Mouse (Mus musculus): Measurements from ENCODE around the gene Olfr1047. TPM values are rescaled to one million over a fixed set of nuclear protein-coding genes. Genes with fewer than 3 reads are reported as not detected.

Olfr1047 gene
- polyA plus RNA-seq, 1 experiment from 2014 or later, result not detected

Other genes with a start within 250 kb of the Olfr1047 start
- not detected in 2 replicates for gene Olfr1031, start 241.1 kb downstream of the Olfr1047 start, polyA plus RNA-seq (2015; fragmentation: Nextera tagmentation; extraction: Ambion mirVana)
- not detected in 2 replicates for gene Olfr1032, start 225.9 kb downstream of the Olfr1047 start, polyA plus RNA-seq (2015; fragmentation: Nextera tagmentation; extraction: Ambion mirVana)
- 2.2 and 2.3 TPM in 2 replicates for gene Olfr1033, start 210.8 kb downstream of the Olfr1047 start, polyA plus RNA-seq (2015; fragmentation: Nextera tagmentation; extraction: Ambion mirVana)
- 0.13 TPM in 1 of 2 replicates, not detected in the other for gene Olfr1034, start 185.5 kb downstream of the Olfr1047 start, polyA plus RNA-seq (2015; fragmentation: Nextera tagmentation; extraction: Ambion mirVana)
- not detected in 2 replicates for gene Olfr1036, start 157.4 kb downstream of the Olfr1047 start, polyA plus RNA-seq (2015; fragmentation: Nextera tagmentation; extraction: Ambion mirVana)
- not detected in 2 replicates for gene Olfr1037, start 144.0 kb downstream of the Olfr1047 start, polyA plus RNA-seq (2015; fragmentation: Nextera tagmentation; extraction: Ambion mirVana)
- not detected in 2 replicates for gene Olfr1039, start 95.5 kb downstream of the Olfr1047 start, polyA plus RNA-seq (2015; fragmentation: Nextera tagmentation; extraction: Ambion mirVana)
- gene Olfr1040, start 84.7 kb downstream of the Olfr1047 start, polyA plus RNA-seq (2015; fragmentation: Nextera tagmentation; extraction: Ambion mirVana), result not detected in 2 replicates
- gene Olfr1042, start 69.6 kb downstream of the Olfr1047 start, polyA plus RNA-seq (2015; fragmentation: Nextera tagmentation; extraction: Ambion mirVana), result not detected in 2 replicates
- not detected in 2 replicates for gene Olfr1043, start 63.9 kb downstream of the Olfr1047 start, polyA plus RNA-seq (2015; fragmentation: Nextera tagmentation; extraction: Ambion mirVana)
- gene Olfr1044, start 53.6 kb downstream of the Olfr1047 start, polyA plus RNA-seq (2015; fragmentation: Nextera tagmentation; extraction: Ambion mirVana), result not detected in 2 replicates
- not detected in 2 replicates for gene Olfr52, start 45.7 kb downstream of the Olfr1047 start, polyA plus RNA-seq (2015; fragmentation: Nextera tagmentation; extraction: Ambion mirVana)
- not detected in 2 replicates for gene Olfr1045, start 28.4 kb downstream of the Olfr1047 start, polyA plus RNA-seq (2015; fragmentation: Nextera tagmentation; extraction: Ambion mirVana)
- not detected in 2 replicates for gene Olfr1046, start 12.1 kb downstream of the Olfr1047 start, polyA plus RNA-seq (2015; fragmentation: Nextera tagmentation; extraction: Ambion mirVana)
- not detected in 2 replicates for gene Olfr1048, start 8.9 kb upstream of the Olfr1047 start, polyA plus RNA-seq (2015; fragmentation: Nextera tagmentation; extraction: Ambion mirVana)
- not detected in 2 replicates for gene Olfr1049, start 26.9 kb upstream of the Olfr1047 start, polyA plus RNA-seq (2015; fragmentation: Nextera tagmentation; extraction: Ambion mirVana)
- gene Olfr1051, start 47.7 kb upstream of the Olfr1047 start, polyA plus RNA-seq (2015; fragmentation: Nextera tagmentation; extraction: Ambion mirVana), result not detected in 2 replicates
- gene Olfr1052, start 61.1 kb upstream of the Olfr1047 start, polyA plus RNA-seq (2015; fragmentation: Nextera tagmentation; extraction: Ambion mirVana), result not detected in 2 replicates
- not detected in 2 replicates for gene Olfr1053, start 83.9 kb upstream of the Olfr1047 start, polyA plus RNA-seq (2015; fragmentation: Nextera tagmentation; extraction: Ambion mirVana)
- gene Olfr1054, start 104.0 kb upstream of the Olfr1047 start, polyA plus RNA-seq (2015; fragmentation: Nextera tagmentation; extraction: Ambion mirVana), result not detected in 2 replicates
- not detected in 2 replicates for gene Olfr1055, start 118.9 kb upstream of the Olfr1047 start, polyA plus RNA-seq (2015; fragmentation: Nextera tagmentation; extraction: Ambion mirVana)
- not detected in 2 replicates for gene Olfr1056, start 131.1 kb upstream of the Olfr1047 start, polyA plus RNA-seq (2015; fragmentation: Nextera tagmentation; extraction: Ambion mirVana)
- gene Olfr1057, start 147.0 kb upstream of the Olfr1047 start, polyA plus RNA-seq (2015; fragmentation: Nextera tagmentation; extraction: Ambion mirVana), result not detected in 2 replicates
- gene Olfr1058, start 157.2 kb upstream of the Olfr1047 start, polyA plus RNA-seq (2015; fragmentation: Nextera tagmentation; extraction: Ambion mirVana), result not detected in 2 replicates
- not detected in 2 replicates for gene Olfr1061, start 182.6 kb upstream of the Olfr1047 start, polyA plus RNA-seq (2015; fragmentation: Nextera tagmentation; extraction: Ambion mirVana)
- gene Olfr1062, start 195.3 kb upstream of the Olfr1047 start, polyA plus RNA-seq (2015; fragmentation: Nextera tagmentation; extraction: Ambion mirVana), result not detected in 2 replicates
- gene Olfr1065, start 219.2 kb upstream of the Olfr1047 start, polyA plus RNA-seq (2015; fragmentation: Nextera tagmentation; extraction: Ambion mirVana), result not detected in 2 replicates
- gene Olfr1066, start 224.9 kb upstream of the Olfr1047 start, polyA plus RNA-seq (2015; fragmentation: Nextera tagmentation; extraction: Ambion mirVana), result not detected in 2 replicates